Mouse (Mus musculus) gastrocnemius, adult 8-10 months (tissue): ENCODE measurements around the gene Zfp820. TPM values are rescaled to one million over a fixed set of nuclear protein-coding genes. Genes with fewer than 3 reads are reported as not detected.
"Not testable (repeated sequence)": the region's sequence is repeated elsewhere in the genome, so short reads cannot be mapped to it uniquely, and the experiment has no call there.

Source experiments
- DNase-seq, 2 experiments: peaks; one replicate each; pipeline ENCODE4 v3.0.0; 2022; ENCODE audit warnings: low spot score in 2 of 2
- total RNA-seq, 4 experiments: library from RNA; stranded (reverse); gene quantifications; 2 replicates each; pipeline ENCODE4 v1.2.4; 2022

Zfp820 gene
- under 1 TPM; 0.32 to 0.43 (median 0.34) TPM for total RNA-seq

- DNase-seq: peak; percentile 4 to 11
Measured at GRCm38 (mm10) chr17:21845545-21846321, at the start of gene Zfp820. Gene Zfp820 (minus strand): TSS chr17:21845772.

GRCm38 (mm10) chr17:21871256-21871655 is 25.7 kb upstream of the Zfp820 start:
- no peak for DNase-seq

DNA sequence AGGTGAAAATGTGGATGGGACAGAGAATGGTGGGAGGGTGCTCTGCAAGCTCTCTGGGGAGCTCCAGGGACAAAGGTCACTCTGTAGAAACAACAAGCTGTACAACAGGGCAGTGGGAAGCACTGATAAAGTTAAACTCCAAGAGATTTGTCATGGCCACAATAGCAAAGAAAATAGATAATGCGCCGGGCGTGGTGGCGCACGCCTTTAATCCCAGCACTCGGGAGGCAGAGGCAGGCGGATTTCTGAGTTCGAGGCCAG is 680 bp upstream of the Zfp820 start:
- not testable (repeated sequence) for DNase-seq

- DNase-seq: no peak
Measured at GRCm38 (mm10) chr17:21838510-21838909, 7.1 kb downstream of the Zfp820 start.

- DNase-seq: not testable (repeated sequence)
Measured at GRCm38 (mm10) chr17:21801373-21801772, 44.2 kb downstream of the Zfp820 start.

DNA sequence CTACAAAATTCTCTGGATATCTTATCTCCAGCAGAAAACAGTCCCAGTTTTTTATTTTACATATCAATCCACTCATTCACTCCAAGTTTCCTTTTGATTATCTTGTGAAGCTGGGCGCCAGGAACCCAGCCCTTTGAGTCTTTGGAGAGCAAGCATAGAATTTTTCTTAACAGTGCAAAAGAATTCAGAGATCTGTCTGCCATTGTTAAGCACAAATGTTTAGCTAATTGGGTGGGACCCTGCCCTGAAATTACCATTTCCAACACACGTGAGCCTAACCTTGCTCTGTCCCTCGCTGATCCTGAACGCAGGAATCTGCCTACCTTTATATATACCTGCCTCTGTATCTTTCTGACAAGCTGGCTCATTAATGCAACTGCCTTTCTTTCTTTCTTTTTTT is 53.3 kb downstream of the Zfp820 start:
- DNase-seq: no peak

DNA sequence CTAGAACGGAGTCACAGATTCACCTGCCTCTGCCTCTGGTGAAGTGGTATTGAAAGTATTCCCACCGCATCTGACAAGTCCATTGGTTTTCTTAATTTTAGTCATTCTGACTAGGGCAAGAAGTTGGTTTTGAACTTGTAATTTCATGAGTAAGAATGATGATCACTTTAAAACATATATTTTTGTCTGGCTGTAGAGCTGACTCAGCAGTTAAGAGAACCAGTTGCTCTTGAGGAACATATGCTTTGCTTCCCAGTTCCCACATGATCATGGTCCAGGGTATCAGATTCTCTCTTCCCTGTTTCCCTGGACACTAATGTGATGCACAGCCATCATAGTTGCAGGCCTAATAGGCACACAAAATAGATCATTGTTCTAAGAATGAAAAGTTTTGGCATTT is 75.2 kb downstream of the Zfp820 start:
- DNase-seq: no peak

Other genes starting within 250 kb of the Zfp820 start
- gene Zfp983, start 195.1 kb downstream of the Zfp820 start, total RNA-seq: 1 to 10 TPM in 3 of 4 experiments, under 1 TPM in 1; 0.88 to 1.5 (median 1.4) TPM
- gene Gm10226, start 153.9 kb downstream of the Zfp820 start, total RNA-seq: 1 to 10 TPM in 2 of 4 experiments, not detected in 2; 1.9 to 3.4 TPM
- gene Zfp760, start 138.0 kb downstream of the Zfp820 start, total RNA-seq: under 1 TPM; 0.51 to 0.91 (median 0.77) TPM
- gene Zfp229, start 115.0 kb downstream of the Zfp820 start, total RNA-seq: 1 to 10 TPM; 4.3 to 6.4 (median 5.7) TPM
- 1 to 10 TPM in 1 of 4 experiments, under 1 TPM in 3; 0.45 to 1.1 (median 0.78) TPM for gene Zfp995, start 64.2 kb upstream of the Zfp820 start, total RNA-seq
- 1 to 10 TPM; 6.6 to 8.0 (median 7.2) TPM for gene Zfp942, start 116.7 kb upstream of the Zfp820 start, total RNA-seq
- 10 to 100 TPM; 22.7 to 24.0 (median 23.9) TPM for gene Zfp943, start 116.8 kb upstream of the Zfp820 start, total RNA-seq